Mouse (Mus musculus): ENCODE measurements around the gene Gm39115. TPM values are rescaled to one million over a fixed set of nuclear protein-coding genes. Genes with fewer than 3 reads are reported as not detected.
A peak's percentile ranks its signal among the peaks of the same experiment; 100 is the strongest.

Gene Gm39115
- total RNA-seq, 2 experiments from 2014 or later = not detected

- intact Hi-C loops (cut with DNase I) = loop anchor here (1.0 to 5.0 kb wide), 3 partner anchors 35 to 145 kb away; partner anchors contain the start of gene Mob2
- DNase-seq = peak; percentile 84 to 85
These were observed 38.1 kb downstream of the Gm39115 start for GRCm38 (mm10) chr7:142097776-142098175.

- DNase-seq = no peak
- intact Hi-C loops (cut with DNase I) = loop anchor here (1.0 to 5.0 kb wide), 3 partner anchors 25 to 144 kb away; partner anchors contain the start of gene Mob2
These were observed 39.1 kb downstream of the Gm39115 start for GRCm38 (mm10) chr7:142096701-142097100.

GRCm38 (mm10) chr7:142095183-142095931, 40.5 kb downstream of the Gm39115 start, which contains the start of gene Dusp8:
TSS of gene Dusp8 (minus strand) at chr7:142095843.
- DNase-seq = peak; percentile 93 to 95
- intact Hi-C loops (cut with DNase I) = loop anchor here (2.0 to 5.0 kb wide), 3 partner anchors 33 to 193 kb away; partner anchors contain the start of gene Mob2

GRCm38 (mm10) chr7:142094301-142095143, 41.3 kb downstream of the Gm39115 start:
- DNase-seq = peak in 1 of 2 experiments; percentile 53
- intact Hi-C loops (cut with DNase I) = loop anchor here (2.0 to 5.0 kb wide), 3 partner anchors 32 to 192 kb away; partner anchors contain the start of gene Mob2

GRCm38 (mm10) chr7:142093696-142094240, 42.1 kb downstream of the Gm39115 start:
- intact Hi-C loops (cut with DNase I) = loop anchor here (2.0 kb wide), 1 partner anchor 191 kb away; no protein-coding TSS in a partner anchor
- DNase-seq = no peak

- DNase-seq = no peak
- intact Hi-C loops (cut with DNase I) = no loop called here
These were observed 42.8 kb downstream of the Gm39115 start for GRCm38 (mm10) chr7:142092991-142093390.

GRCm38 (mm10) chr7:142091848-142092247, 44.0 kb downstream of the Gm39115 start:
- intact Hi-C loops (cut with DNase I) = no loop called here
- DNase-seq = no peak

- intact Hi-C loops (cut with DNase I) = no loop called here
- DNase-seq = no peak
These were observed 46.0 kb downstream of the Gm39115 start for GRCm38 (mm10) chr7:142089648-142090447.

- no peak for DNase-seq
- intact Hi-C loops (cut with DNase I) = no loop called here
These were observed 46.9 kb downstream of the Gm39115 start for GRCm38 (mm10) chr7:142088886-142089285.

GRCm38 (mm10) chr7:142087069-142087652, 48.7 kb downstream of the Gm39115 start:
- intact Hi-C loops (cut with DNase I) = no loop called here
- DNase-seq = no peak

- DNase-seq = no peak
- intact Hi-C loops (cut with DNase I) = no loop called here
These were observed 49.5 kb downstream of the Gm39115 start for GRCm38 (mm10) chr7:142086159-142086905.

Other genes with a start within 250 kb of the Gm39115 start
- gene Tollip, start 217.5 kb downstream of the Gm39115 start, total RNA-seq (2021) = 10 to 100 TPM; 54.6 to 58.0 TPM
- under 1 TPM; 0.19 to 0.25 TPM for gene Brsk2, start 186.3 kb downstream of the Gm39115 start, total RNA-seq (2021)
- 10 to 100 TPM; 43.6 to 43.8 TPM for gene Mob2, start 75.0 kb downstream of the Gm39115 start, total RNA-seq (2021)
- gene Dusp8, start 40.2 kb downstream of the Gm39115 start, total RNA-seq (2021) = 10 to 100 TPM; 33.2 to 46.2 TPM
- gene Gm45618, start 15.3 kb downstream of the Gm39115 start, total RNA-seq (2021) = not detected
- not detected for gene Gm45337, start 8.6 kb upstream of the Gm39115 start, total RNA-seq (2021)
- gene Gm29735, start 21.1 kb upstream of the Gm39115 start, total RNA-seq (2021) = not detected
- not detected for gene Gm4553, start 29.7 kb upstream of the Gm39115 start, total RNA-seq (2021)
- not detected for gene Krtap5-2, start 40.0 kb upstream of the Gm39115 start, total RNA-seq (2021)
- not detected for gene Gm10153, start 54.4 kb upstream of the Gm39115 start, total RNA-seq (2021)
- not detected for gene Krtap5-3, start 65.3 kb upstream of the Gm39115 start, total RNA-seq (2021)
- gene Gm7579, start 75.8 kb upstream of the Gm39115 start, total RNA-seq (2021) = not detected
- not detected for gene Krtap5-5, start 93.9 kb upstream of the Gm39115 start, total RNA-seq (2021)
- not detected for gene Gm40460, start 105.0 kb upstream of the Gm39115 start, total RNA-seq (2021)
- not detected for gene Gm2431, start 122.3 kb upstream of the Gm39115 start, total RNA-seq (2021)
- not detected for gene Gm4559, start 138.3 kb upstream of the Gm39115 start, total RNA-seq (2021)
- not detected for gene Krtap5-1, start 161.1 kb upstream of the Gm39115 start, total RNA-seq (2021)
- not detected for gene Krtap5-4, start 167.5 kb upstream of the Gm39115 start, total RNA-seq (2021)
- 1 to 10 TPM; 1.8 to 2.0 TPM for gene Ifitm10, start 237.7 kb upstream of the Gm39115 start, total RNA-seq (2021)
- 1 to 10 TPM in 1 of 2 experiments, under 1 TPM in 1; 0.72 to 8.2 TPM for gene Gm49369, start 246.6 kb upstream of the Gm39115 start, total RNA-seq (2021)